Mouse (Mus musculus) ES-E14 (cell line): ENCODE measurements around the gene Fnip1. TPM values are rescaled to one million over a fixed set of nuclear protein-coding genes. Genes with fewer than 3 reads are reported as not detected.
A peak's percentile ranks its signal among the peaks of the same experiment; 100 is the strongest.

ENCODE experiments used
- DNase-seq: peaks from one replicate; pipeline ENCODE4 v3.0.0-alpha.2; 2013; ENCODE audit warnings: low read depth, low spot score
- H3K27ac ChIP-seq: 2 replicates; pipeline ENCODE4 v1.5.1; 2012; ENCODE audit warnings: low read depth, mild to moderate bottlenecking, low read length, moderate library complexity, mixed read lengths; ENCODE audit not compliant: poor library complexity, insufficient read depth, severe bottlenecking
- H3K36me3 ChIP-seq: 2 replicates; pipeline ENCODE4 v1.6.1; 2012; ENCODE audit warnings: mild to moderate bottlenecking, low read length, moderate library complexity, mixed read lengths; ENCODE audit not compliant: control insufficient read depth, poor library complexity, insufficient read depth, severe bottlenecking
- H3K4me1 ChIP-seq, 2 experiments: fragments of 150-350 bp in 1 of 2; sonication (generic) in 1 of 2; 2 replicates each; pipeline ENCODE4 v1.6.1; 2012; ENCODE audit warnings: low read length in 2 of 2, mild to moderate bottlenecking in 1 of 2, mixed read lengths in 1 of 2; ENCODE audit not compliant: control insufficient read depth in 2 of 2, insufficient read depth in 2 of 2, poor library complexity in 1 of 2
- H3K4me3 ChIP-seq, 2 experiments: fragments of 150-350 bp in 1 of 2; sonication (generic) in 1 of 2; 2 replicates each; pipeline ENCODE4 v1.5.1; 2012; ENCODE audit warnings: low read length in 2 of 2, low read depth in 1 of 2, mild to moderate bottlenecking in 1 of 2, mixed read lengths in 1 of 2; ENCODE audit not compliant: insufficient read depth in 1 of 2, poor library complexity in 1 of 2, severe bottlenecking in 1 of 2
- H3K9ac ChIP-seq: 2 replicates; pipeline ENCODE4 v1.6.1; 2012; ENCODE audit warnings: low read depth, mild to moderate bottlenecking, low read length, mixed read lengths; ENCODE audit not compliant: poor library complexity, insufficient read depth, severe bottlenecking
- H3K9me3 ChIP-seq: fragments of 150-350 bp; sonication (generic); 2 replicates; pipeline ENCODE4 v1.6.1; 2012; ENCODE audit warnings: low read depth, mild to moderate bottlenecking, low read length; ENCODE audit not compliant: control insufficient read depth, insufficient read depth
- CHD2 ChIP-seq: IDR thresholded peaks from 2 replicates; pipeline ENCODE4 v1.6.1; 2014; ENCODE audit warnings: mild to moderate bottlenecking, low read depth, low read length, inconsistent platforms
- HCFC1 ChIP-seq: IDR thresholded peaks from 2 replicates; pipeline ENCODE4 v1.6.1; 2012; ENCODE audit warnings: low read length, inconsistent platforms, borderline replicate concordance; ENCODE audit not compliant: insufficient read depth
- MAFK ChIP-seq: IDR thresholded peaks from 2 replicates; pipeline ENCODE4 v1.6.1; 2014; ENCODE audit warnings: mild to moderate bottlenecking, low read depth, low read length, inconsistent platforms; ENCODE audit not compliant: insufficient read depth
- ZC3H11A ChIP-seq: IDR thresholded peaks from 2 replicates; pipeline ENCODE4 v1.6.1; 2012; ENCODE audit warnings: low read depth, mild to moderate bottlenecking, inconsistent platforms, low read length, borderline replicate concordance
- ZNF384 ChIP-seq: IDR thresholded peaks from 2 replicates; pipeline ENCODE4 v1.6.1; 2012; ENCODE audit warnings: low read depth, low read length, inconsistent platforms
- in situ Hi-C, 2 experiments: fragments of 600-800 bp; cut with MboI; formaldehyde crosslinking; loops; one replicate each; pipeline ENCODE4 v1.15.1; 2025; ENCODE audit warnings: low sequenced_read_pairs in 2 of 2, inconsistent platforms in 1 of 2; ENCODE audit not compliant: unreplicated experiment in 2 of 2
- total RNA-seq: library from RNA; depleted of rRNA; stranded (reverse); fragments of 300-350 nt; gene quantifications from 2 replicates; pipeline ENCODE4 v1.2.3, GENCODE M21; 2012

Gene Fnip1
- total RNA-seq, 1 experiment = 13.9 TPM

DNA sequence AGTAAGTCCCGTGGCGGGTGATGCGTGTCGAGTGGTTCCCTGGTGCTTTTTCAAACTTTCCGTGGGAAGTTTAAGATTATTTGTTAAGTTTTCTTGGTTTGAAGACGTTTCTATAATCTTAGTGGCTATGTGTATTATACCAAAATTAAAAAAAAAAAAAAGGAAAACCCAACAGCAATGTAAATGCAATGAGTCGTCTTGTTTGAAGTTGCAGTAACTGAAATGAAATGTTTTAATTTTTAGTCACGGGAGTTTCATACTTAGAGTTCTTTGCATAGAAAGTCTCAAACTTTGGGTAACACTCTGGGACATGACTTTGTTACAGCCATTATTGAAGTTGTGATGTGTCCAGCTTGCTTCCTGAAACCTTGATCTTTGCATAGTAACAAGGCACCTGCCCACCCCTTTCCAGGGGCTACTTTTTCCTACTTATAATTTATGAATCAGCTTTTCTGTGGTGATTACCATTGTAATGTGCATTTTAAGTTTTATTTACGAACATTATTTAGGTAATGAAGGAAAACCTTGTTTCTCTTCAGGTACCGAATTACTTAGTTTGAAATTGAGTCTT lies 85.5 kb downstream of the Fnip1 start:
- H3K9ac ChIP-seq = peak overlapping the region; percentile 91
- in situ Hi-C loops = no loop called here
- H3K36me3 ChIP-seq = no peaks in the 10 kb centered on the region
- H3K27ac ChIP-seq = no peak overlapping the region
- no peaks in the 10 kb centered on the region for H3K4me1 ChIP-seq
- peak overlapping the region; percentile 90 to 94 for H3K4me3 ChIP-seq
- H3K9me3 ChIP-seq = no peaks in the 10 kb centered on the region
- TF ChIP-seq ZNF384 = no peak
- no peak for TF ChIP-seq ZC3H11A
- no peak for TF ChIP-seq MAFK
- DNase-seq = no peak

GRCm38 (mm10) chr11:54528002-54528401 lies 90.0 kb downstream of the Fnip1 start:
- DNase-seq = no peak
- in situ Hi-C loops = no loop called here
- no peaks in the 10 kb centered on the region for H3K9me3 ChIP-seq
- H3K9ac ChIP-seq = no peak overlapping the region
- TF ChIP-seq CHD2 (no peak), ZNF384 (no peak), ZC3H11A (no peak)
- H3K4me1 ChIP-seq = no peaks in the 10 kb centered on the region
- H3K4me3 ChIP-seq = no peak overlapping the region
- H3K36me3 ChIP-seq = no peaks in the 10 kb centered on the region
- H3K27ac ChIP-seq = no peak overlapping the region

GRCm38 (mm10) chr11:54530391-54530790 lies 92.4 kb downstream of the Fnip1 start:
- Histone ChIP-seq H3K4me3 (no peak overlapping the region), H3K36me3 (no peaks in the 10 kb centered on the region), H3K4me1 (no peaks in the 10 kb centered on the region), H3K27ac (no peak overlapping the region), H3K9me3 (no peaks in the 10 kb centered on the region), H3K9ac (no peak overlapping the region)
- in situ Hi-C loops = no loop called here
- DNase-seq = no peak
- TF ChIP-seq ZC3H11A = no peak
- TF ChIP-seq HCFC1 = no peak
- no peak for TF ChIP-seq CHD2
- no peak for TF ChIP-seq MAFK
- no peak for TF ChIP-seq ZNF384

GRCm38 (mm10) chr11:54530916-54531315 lies 92.9 kb downstream of the Fnip1 start:
- Histone ChIP-seq H3K4me1 (no peaks in the 10 kb centered on the region), H3K27ac (no peak overlapping the region), H3K36me3 (no peaks in the 10 kb centered on the region), H3K4me3 (no peak overlapping the region), H3K9ac (no peak overlapping the region), H3K9me3 (no peaks in the 10 kb centered on the region)
- no peak for DNase-seq
- no peak for TF ChIP-seq MAFK
- TF ChIP-seq HCFC1 = no peak
- TF ChIP-seq ZC3H11A = no peak
- no peak for TF ChIP-seq ZNF384
- no peak for TF ChIP-seq CHD2
- in situ Hi-C loops = no loop called here

DNA sequence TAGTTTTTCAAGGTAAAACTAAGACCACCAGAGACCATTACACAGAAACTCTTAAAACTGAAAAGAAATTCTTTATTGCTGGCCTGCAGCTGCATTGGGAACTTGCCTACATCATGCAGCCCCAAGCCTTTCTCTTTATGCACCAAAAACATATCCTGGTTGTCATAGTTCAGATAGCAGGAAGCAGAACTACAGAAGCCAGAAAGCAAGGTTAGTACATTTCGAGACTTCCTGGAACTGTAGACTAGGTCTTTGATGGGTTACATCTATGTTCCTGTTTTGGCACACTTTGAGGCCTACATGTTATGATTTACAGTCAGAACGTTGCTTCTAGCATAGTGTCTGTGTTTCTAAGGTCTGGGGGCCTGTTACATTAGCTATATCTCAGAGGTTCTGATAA lies 95.8 kb downstream of the Fnip1 start:
- no peak for DNase-seq
- no peaks in the 10 kb centered on the region for H3K9me3 ChIP-seq

More for the DNA sequence above, 95.8 kb downstream of the Fnip1 start:
- H3K27ac ChIP-seq = no peak overlapping the region
- TF ChIP-seq ZC3H11A (no peak), ZNF384 (no peak), CHD2 (no peak), HCFC1 (no peak), MAFK (no peak)
- in situ Hi-C loops = no loop called here
- H3K36me3 ChIP-seq = no peaks in the 10 kb centered on the region
- H3K4me1 ChIP-seq = peaks cover 0 to 2% of the 10 kb centered on the region in 2 experiments; a peak in 1 of 4 replicates
- no peak overlapping the region for H3K9ac ChIP-seq
- no peak overlapping the region for H3K4me3 ChIP-seq
